Mouse (Mus musculus): Measurements from ENCODE around the gene Nr6a1. TPM values are rescaled to one million over a fixed set of nuclear protein-coding genes. Genes with fewer than 3 reads are reported as not detected.
A peak's percentile ranks its signal among the peaks of the same experiment; 100 is the strongest.

Gene Nr6a1
- total RNA-seq, 2 experiments from 2014 or later, result 4.6 to 7.4 TPM

GRCm38 (mm10) chr2:38712769-38713125, 214.7 kb downstream of the Nr6a1 start:
- DNase-seq, result no peak

GRCm38 (mm10) chr2:38712076-38712768, 215.3 kb downstream of the Nr6a1 start:
- DNase-seq, result no peak

GRCm38 (mm10) chr2:38711421-38711861, 216.0 kb downstream of the Nr6a1 start:
- DNase-seq, result peak; percentile 46

DNA sequence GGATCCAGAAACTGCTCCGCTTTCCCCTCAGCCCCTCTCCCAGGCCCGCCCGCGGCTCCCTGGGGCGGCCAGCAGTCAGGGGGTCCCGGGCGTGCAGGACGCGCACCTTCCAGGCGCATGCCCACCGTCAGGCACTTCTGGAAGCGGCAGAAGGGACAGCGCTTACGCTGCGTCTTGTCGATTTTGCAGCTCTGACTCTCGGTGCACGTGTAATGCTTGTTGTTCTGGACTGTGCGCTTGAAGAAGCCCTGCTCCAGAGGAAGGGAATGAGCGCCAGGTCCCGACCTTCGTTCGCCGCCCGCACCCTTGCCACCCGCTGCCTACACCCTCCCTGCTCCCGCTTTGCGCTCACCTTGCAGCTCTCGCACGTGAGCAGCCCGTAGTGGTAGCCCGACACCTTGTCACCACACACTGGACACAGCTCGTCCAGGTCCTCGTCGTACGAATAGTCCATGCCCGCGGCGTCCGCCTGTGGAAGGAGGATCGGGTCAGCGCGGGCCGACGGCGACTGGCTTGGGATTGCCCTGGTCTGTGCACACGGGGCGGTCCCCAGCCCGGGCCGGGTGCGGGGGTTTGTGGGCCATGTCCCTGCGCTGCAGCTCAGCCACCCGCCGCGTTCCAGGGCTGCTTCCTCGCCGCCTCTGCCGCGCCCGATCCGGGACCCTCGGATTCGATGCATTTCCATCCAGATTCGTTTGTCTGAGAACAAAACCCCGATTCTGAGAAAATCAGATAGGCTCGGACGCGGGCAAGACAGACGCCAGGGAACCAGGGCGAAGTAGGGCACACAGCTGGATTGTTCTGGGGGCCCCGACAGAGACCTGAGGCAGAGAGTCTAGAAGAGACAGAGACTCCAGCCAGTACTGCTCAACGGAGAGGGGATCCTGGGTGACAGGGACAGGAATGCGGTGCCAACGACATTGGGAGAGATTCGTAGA, 216.9 kb downstream of the Nr6a1 start:
- DNase-seq, result peak; percentile 57

DNA sequence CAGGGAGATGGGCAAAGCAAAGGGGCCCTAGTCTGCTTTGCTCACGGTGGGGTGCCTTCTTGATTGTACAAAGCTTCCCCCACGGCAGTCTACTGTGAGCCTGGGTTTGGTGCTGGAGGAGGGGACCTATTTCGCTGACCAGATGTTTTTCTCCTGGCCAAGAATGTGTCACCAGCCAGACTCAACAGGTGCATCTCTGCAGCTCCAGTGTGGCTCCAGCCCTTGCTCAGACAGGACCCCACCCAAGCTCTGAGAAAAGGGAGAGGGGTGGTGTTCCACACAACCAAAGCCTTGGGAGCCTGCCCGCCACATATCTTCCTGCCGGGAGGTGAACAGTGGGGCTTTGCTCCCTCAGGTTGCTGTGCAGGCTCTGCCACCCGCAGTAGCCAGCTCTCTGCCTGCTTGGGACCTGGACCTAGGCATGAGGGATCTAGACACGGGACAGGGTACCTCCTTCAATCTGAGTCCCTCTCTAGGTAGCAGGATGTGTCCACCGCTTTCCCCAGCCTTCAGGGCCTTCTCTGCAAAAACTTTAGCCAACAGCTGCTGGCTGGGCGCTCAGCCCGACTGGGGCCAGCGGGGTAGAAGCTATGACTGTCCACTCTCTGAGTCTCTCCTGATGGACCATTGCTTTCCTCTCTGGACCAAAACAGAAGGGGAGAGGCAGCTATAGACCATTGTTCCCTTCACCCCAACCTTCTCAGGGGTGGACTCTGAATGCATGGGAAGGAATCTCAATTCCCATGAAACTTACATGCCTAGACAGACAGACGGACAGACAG, 218.4 kb downstream of the Nr6a1 start:
- no peak for DNase-seq

- peak; percentile 82 for DNase-seq
Observed at GRCm38 (mm10) chr2:38706661-38707060, 220.8 kb downstream of the Nr6a1 start.

DNA sequence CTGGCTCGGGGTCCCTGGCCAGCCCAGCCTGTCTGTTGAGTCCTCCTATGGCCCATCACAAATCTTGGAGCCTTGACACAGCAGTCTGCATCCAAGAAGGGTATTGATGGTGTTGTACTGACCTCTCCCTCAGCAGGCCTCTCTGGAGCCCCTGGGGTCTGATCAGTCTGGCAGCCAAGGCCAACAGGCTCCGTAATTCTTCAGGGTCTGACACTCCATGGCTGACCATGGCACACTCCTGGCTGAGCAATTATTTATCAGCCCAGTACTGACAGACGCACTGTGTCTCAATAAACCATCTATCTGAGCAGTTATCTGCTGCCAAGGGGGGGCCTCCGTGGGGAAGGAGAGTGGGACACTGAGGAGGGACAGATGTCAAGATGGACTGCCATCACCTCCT, 222.5 kb downstream of the Nr6a1 start:
- DNase-seq, result peak; percentile 77

DNA sequence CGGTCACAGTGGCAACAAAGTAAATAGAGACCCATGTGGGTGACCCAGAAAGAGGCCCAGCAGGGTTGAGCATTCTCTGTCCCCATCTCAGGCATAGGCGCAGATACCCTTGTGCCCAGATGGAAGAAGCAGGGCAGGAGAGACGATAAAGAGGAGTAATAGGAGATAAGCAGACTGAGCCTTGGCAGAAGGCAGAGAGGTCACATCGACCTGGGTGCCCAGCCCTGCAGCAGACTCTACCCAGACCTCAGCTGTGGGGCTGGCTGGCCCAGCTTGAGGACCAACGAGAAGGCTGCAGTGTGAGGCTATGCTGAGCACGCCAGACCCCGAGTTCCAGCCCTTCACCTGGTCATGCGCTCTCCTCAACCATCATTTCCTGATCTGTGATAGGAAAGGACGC, 223.2 kb downstream of the Nr6a1 start:
- no peak for DNase-seq

DNA sequence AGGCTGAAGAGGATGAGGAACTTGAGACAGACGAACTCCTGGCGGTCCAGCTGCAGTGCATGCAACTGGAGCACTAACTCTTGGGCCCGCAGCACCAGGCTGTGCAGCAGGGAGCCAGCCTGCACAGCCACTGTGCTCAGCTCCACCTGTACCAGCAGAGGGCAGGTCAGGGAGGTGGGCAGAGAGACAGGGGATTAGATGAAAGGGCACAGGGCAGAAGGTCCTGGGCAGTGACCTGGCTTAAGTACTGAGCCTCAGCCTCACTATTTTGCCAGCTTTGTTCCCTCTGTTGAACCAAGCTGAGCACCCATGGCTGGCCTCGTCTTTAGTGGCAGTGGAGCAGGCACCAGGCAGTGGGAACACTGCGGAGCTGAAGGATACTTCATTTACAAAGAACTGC, 227.3 kb downstream of the Nr6a1 start:
- no peak for DNase-seq

- DNase-seq, result no peak
Observed at GRCm38 (mm10) chr2:38698623-38699022, 228.9 kb downstream of the Nr6a1 start.

DNA sequence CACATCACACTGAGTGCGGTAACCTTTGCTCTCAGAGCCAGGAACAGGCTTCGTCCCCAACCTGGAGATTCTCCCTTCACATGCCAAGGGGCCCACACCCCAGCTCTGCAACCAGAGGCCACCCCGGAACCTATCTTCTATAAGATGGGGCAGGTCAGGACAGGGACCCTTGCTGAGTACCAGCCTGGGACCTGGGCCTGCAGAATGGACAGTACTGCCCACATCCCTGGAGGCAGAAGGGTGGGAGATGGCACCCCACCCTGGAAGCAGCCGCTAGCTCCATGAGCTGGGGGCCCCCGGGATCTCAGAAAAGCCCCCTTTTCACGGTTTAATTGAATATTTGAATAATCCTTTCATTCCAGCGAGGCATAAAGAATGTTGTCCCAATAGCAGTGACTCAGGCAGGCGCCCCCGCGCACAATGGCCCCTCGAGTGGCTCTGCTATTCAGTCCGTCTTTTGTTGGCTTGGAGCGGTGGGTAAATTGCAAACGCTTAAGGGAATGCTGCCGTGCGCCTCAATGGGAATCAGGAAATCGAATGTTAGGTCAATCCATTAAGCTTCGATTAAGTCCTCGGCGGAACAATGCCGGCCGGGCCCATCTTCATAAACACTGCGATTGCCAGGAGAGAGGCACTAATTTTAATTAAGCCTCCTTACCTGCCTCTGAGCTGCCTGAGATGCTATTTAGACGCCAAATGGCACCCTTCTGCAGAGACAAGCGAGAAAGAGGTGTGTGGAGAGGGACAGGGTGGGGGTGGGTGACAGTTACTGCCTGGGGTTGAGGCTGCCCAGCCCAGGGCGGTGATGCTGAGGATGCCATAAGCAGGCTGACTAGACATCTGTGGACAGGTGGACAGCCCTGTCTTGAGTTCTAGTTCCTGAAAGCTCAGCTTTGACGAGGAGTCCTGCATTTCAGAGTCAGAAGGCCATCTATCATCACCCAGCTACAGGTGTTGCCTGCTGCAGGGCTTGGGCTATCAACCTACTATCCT, 230.1 kb downstream of the Nr6a1 start:
- DNase-seq, result no peak

- no peak for DNase-seq
Observed at GRCm38 (mm10) chr2:38695770-38696169, 231.7 kb downstream of the Nr6a1 start.

- peak; percentile 67 for DNase-seq
Observed at GRCm38 (mm10) chr2:38691542-38691941, 235.9 kb downstream of the Nr6a1 start.

DNA sequence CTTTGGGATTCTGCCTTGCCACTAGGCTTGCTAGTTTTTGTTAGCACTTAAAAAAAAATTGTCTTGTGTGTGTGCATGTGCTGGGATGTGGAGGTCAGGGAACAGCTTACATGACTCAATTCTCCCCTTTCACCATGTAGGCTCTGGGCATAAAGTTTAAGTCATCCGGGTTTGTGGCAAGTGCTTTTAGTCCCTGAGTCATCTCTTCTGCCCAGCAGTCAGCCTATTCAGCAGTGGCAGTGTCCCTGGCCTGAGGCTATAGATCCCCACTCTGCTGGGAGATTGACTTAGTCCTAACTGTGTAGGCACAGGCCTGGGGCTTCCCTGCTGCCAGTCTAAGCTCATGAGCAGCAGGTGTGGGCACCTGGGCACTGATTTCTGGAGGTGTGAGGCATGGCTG, 237.6 kb downstream of the Nr6a1 start:
- peak; percentile 59 for DNase-seq

- peak; percentile 68 for DNase-seq
Observed at GRCm38 (mm10) chr2:38688791-38689520, 238.5 kb downstream of the Nr6a1 start.

GRCm38 (mm10) chr2:38685746-38686145, 241.7 kb downstream of the Nr6a1 start:
- DNase-seq, result peak; percentile 35

DNA sequence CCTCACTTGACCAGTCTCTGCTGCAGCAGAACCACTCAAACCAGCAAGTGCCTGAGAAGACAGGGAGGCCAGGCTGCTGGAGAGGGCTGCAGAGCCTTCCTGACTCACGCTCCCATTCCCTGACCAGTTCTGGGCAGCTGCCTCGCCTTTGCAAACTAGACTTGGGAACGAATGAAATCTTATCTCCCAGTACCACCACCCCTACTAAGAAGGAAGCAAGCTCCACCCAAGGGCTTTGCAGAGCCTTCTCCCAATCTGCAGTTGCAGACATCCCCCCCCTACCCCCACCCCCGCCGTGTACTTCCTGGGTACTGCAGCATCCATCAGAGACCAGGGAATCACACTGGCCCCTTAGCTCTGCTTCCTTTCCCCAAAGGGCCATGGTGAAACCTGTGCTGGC, 244.4 kb downstream of the Nr6a1 start:
- no peak for DNase-seq

DNA sequence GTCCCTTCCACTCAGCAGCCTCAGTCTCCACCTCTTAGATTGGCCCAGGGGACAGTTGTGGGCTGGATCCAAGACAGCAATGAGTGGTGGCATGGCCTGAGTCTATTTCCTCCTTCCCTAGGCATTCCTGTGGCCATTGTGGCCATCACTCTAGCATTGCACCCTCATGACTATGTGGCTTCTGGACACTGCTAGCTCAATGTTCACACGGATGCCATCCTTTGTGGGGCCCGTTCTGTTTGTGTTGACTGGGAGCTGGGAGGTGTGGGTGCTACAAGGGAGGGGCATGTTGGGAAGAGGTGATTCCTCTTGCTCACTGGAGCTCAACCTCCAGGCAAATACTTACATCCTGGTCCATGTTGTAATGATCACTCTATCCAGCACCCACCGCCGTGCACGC, 245.3 kb downstream of the Nr6a1 start:
- DNase-seq, result no peak

DNA sequence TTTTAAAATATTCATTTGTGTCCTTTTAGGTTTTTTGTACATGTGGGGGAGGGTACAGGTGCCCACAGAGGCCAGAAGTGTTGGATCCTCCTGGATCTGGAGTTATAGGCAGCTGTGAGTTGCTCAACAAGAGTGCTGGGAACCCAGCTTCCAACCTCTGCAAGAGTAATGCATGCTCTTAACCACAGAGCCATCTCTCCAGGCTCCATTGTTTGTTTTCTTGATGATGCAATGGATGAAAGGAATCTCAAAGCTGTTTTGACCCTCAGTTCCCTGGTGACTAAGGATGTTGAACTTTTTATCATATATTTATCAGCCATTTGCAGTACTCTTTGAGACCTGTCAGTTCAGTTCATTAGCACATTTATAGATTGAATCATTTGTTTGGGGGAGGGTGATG, 248.5 kb downstream of the Nr6a1 start:
- no peak for DNase-seq

GRCm38 (mm10) chr2:38675366-38675969, 252.0 kb downstream of the Nr6a1 start:
- peak; percentile 22 for DNase-seq

All from adrenal gland, postnatal 10 days (tissue).